Mouse (Mus musculus) hindbrain, embryonic 15.5 days (tissue): ENCODE measurements around the gene Mcam. TPM values are rescaled to one million over a fixed set of nuclear protein-coding genes. Genes with fewer than 3 reads are reported as not detected.
A peak's percentile ranks its signal among the peaks of the same experiment; 100 is the strongest.

Experiments
- ATAC-seq: fragments of 200-750 bp; cut with Nextera tagmentation; 2 replicates; pipeline ENCODE4 v1.8.0; 2017; ENCODE audit warnings: low read depth, moderate number of reproducible peaks, moderate TSS enrichment; ENCODE audit not compliant: low FRiP score
- H3K27ac ChIP-seq: fragments of 300-500 bp; sonication (generic); replicated peaks from 2 replicates; pipeline ENCODE4 v1.5.1; 2015; ENCODE audit warnings: mild to moderate bottlenecking, inconsistent platforms
- H3K27me3 ChIP-seq: fragments of 300-500 bp; sonication (generic); 2 replicates; pipeline ENCODE4 v1.6.1; 2015; ENCODE audit warnings: control low read depth, inconsistent platforms
- H3K36me3 ChIP-seq: fragments of 300-500 bp; sonication (generic); 2 replicates; pipeline ENCODE4 v1.6.1; 2015; ENCODE audit warnings: control low read depth, inconsistent platforms
- H3K4me1 ChIP-seq: fragments of 300-500 bp; sonication (generic); replicated peaks from 2 replicates; pipeline ENCODE4 v1.6.1; 2015; ENCODE audit warnings: control low read depth, inconsistent platforms
- H3K4me2 ChIP-seq: fragments of 300-500 bp; sonication (generic); 2 replicates; pipeline ENCODE4 v1.6.1; 2015; ENCODE audit warnings: moderate library complexity, mild to moderate bottlenecking, inconsistent platforms
- H3K4me3 ChIP-seq: fragments of 300-500 bp; sonication (generic); 2 replicates; pipeline ENCODE4 v1.5.1; 2015; ENCODE audit warnings: mild to moderate bottlenecking, inconsistent platforms
- H3K9ac ChIP-seq: fragments of 300-500 bp; sonication (generic); 2 replicates; pipeline ENCODE4 v1.6.1; 2015; ENCODE audit warnings: inconsistent platforms
- H3K9me3 ChIP-seq: fragments of 300-500 bp; sonication (generic); 2 replicates; pipeline ENCODE4 v1.6.1; 2016; ENCODE audit warnings: control low read depth, inconsistent platforms
- WGBS: fragments of 180-500 bp; shearing (Covaris S2); methylation state at CpG from one replicate; pipeline ENCODE4 v1.1.7; 2015; 5-methylcytosine and 5-hydroxymethylcytosine counted together
- polyA plus RNA-seq: library from polyadenylated mRNA; unstranded; fragments of >200 nt; fragmentation: Nextera tagmentation; extraction: Ambion mirVana; gene quantifications from 2 replicates; pipeline ENCODE4 v1.2.1, GENCODE M21; 2015

Mcam gene
- polyA plus RNA-seq, 1 experiment from 2014 or later = 11.3 TPM

DNA sequence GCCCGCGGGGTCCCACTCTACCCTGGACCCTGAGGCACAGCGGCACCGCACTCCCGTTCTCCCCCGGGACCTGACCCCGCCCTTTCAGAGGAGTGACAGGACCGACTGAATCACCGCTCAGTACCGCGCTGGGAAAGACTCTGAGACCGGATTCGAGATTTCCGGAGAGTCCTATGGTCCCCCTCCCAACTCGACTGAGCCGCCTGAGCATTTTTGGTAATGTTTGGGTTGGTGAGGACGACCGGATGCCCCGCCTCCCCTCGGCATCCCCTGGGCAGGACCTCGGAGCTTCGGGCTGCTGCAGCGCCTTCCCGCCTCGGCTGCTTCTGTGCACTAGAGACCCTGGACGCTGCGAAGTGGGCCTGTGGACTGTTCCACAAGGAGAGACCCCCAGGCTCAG lies 4.2 kb upstream of the Mcam start:
- peaks cover 44% of the 10 kb centered on the region for H3K4me1 ChIP-seq
- under 1% methylated on average over 27 of the region's 27 CpGs for WGBS
- peak overlapping the region; percentile 28 for H3K4me3 ChIP-seq
- H3K9ac ChIP-seq = peak overlapping the region; percentile 28; the same call in 1 of the 2 replicates
- no peaks in the 10 kb centered on the region for H3K9me3 ChIP-seq
- H3K36me3 ChIP-seq = no peaks in the 10 kb centered on the region
- no peak for ATAC-seq
- H3K27me3 ChIP-seq = peaks cover 32% of the 10 kb centered on the region
- peak overlapping the region; percentile 59 for H3K4me2 ChIP-seq
- 0 out of 2 replicates have a peak overlapping the region, but pooled peaks have one; percentile 19 for H3K27ac ChIP-seq

DNA sequence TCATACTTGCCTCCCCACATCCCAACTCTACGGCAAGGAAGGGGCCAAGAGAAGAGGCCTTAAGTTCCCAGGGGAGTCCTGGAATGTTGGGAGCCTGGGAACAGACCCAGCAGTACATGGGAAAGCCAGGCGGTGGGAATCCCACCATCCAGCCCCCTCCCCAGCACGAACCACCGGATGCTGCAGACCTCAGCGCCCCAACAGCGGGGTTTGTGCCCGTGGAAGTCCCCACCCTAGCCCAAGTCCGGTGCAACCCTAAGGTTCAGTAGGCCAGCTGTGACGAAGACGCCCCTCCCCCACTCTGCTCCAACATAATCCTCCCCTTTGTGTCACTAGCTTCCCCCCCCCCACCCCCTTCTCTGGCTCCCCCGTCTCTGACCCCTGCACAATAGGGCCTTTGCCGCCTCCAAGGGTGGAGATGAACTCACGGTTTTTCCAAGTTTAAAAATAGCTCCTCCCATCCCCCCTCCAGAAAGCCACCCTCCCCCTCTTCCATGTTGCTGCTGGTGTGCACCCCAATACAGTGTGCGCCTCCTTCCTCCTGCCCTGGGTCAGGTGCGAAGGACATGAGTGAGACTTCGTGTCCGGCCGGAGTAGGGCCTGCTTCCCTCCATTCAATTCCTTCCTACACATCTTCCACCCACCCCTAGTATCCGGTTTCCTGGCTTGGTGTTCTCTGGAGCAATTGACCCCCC lies 3.5 kb upstream of the Mcam start:
- no peak overlapping the region for H3K9ac ChIP-seq
- H3K27me3 ChIP-seq = peaks cover 33% of the 10 kb centered on the region
- H3K4me2 ChIP-seq = peak overlapping the region; percentile 59
- ATAC-seq = no peak
- H3K27ac ChIP-seq = 0 out of 2 replicates have a peak overlapping the region, but pooled peaks have one; percentile 17
- H3K4me1 ChIP-seq = peaks cover 45% of the 10 kb centered on the region
- H3K9me3 ChIP-seq = no peaks in the 10 kb centered on the region
- peak overlapping the region; percentile 28 for H3K4me3 ChIP-seq
- WGBS = 21% methylated on average over 19 of the region's 19 CpGs
- no peaks in the 10 kb centered on the region for H3K36me3 ChIP-seq

DNA sequence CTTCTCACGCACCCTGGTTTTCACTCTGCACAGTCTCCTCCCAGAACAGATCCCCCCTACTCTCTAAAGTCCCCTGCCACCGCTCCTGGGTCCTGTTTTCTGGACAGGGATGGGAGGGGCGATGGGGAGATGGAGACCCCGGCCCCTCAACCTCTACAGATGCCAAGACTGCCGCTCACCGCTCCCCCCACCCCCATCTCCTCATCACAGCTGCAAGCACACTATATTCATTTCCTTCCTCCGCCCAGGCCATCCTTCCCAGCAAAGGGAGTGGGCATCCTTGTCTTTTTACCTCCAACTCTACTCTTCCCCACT lies 3.0 kb upstream of the Mcam start:
- peaks cover 38% of the 10 kb centered on the region for H3K27me3 ChIP-seq
- WGBS = 48% methylated on average over 7 of the region's 7 CpGs
- H3K9me3 ChIP-seq = no peaks in the 10 kb centered on the region
- H3K4me3 ChIP-seq = no peak overlapping the region
- H3K4me2 ChIP-seq = peak overlapping the region; percentile 59; the same call in 1 of the 2 replicates
- H3K4me1 ChIP-seq = peaks cover 43% of the 10 kb centered on the region
- H3K36me3 ChIP-seq = no peaks in the 10 kb centered on the region
- H3K9ac ChIP-seq = no peak overlapping the region
- H3K27ac ChIP-seq = 0 out of 2 replicates have a peak overlapping the region, but pooled peaks have one; percentile 17
- no peak for ATAC-seq

DNA sequence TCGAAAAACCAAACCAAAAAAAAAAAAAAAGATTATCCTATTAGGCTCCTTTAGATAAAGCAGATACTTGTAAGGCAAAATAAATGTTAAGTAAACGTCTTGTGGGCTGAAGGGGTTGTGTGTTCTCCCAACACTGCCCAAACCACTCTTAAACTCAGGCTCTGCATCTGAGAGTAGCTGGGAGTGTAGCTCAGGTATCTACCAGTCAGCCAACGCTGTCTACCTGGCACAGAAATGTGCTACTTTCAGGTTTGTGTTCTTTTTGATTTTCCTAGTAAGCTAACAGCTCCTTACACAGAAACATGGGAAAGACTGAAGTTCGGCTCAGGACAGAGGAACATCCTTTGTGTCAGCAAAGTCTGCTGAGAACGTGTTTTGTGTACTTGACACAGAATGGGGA lies 2.1 kb upstream of the Mcam start:
- ATAC-seq = no peak
- Histone ChIP-seq H3K4me1 (peaks cover 39% of the 10 kb centered on the region), H3K9ac (no peak overlapping the region), H3K4me3 (no peak overlapping the region), H3K27ac (no peak overlapping the region), H3K9me3 (no peaks in the 10 kb centered on the region), H3K27me3 (peaks cover 46% of the 10 kb centered on the region), H3K4me2 (no peak overlapping the region), H3K36me3 (no peaks in the 10 kb centered on the region)
- 62% methylated on average over 5 of the region's 5 CpGs for WGBS

DNA sequence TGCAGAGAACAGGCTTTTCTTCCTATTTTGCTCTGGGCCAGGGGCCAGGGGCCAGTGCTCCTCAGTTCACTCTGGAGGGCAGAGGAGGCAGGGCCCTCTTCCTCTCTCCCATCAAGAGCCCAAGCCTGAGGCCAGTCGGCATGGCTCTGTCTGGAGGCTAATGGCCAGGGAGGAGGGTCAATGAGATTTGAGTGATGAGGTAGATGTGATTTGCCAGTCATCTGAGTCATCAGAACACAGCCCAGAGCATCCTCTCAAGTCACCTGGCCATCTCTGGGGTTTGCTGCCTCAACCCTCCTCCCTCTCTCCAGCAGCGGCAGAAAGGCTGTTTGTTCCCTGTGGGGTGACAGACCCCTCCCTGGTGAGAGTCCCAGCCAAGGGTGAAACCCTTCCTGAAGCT lies 982 bp upstream of the Mcam start:
- 28% methylated on average over 2 of the region's 2 CpGs for WGBS
- no peak for ATAC-seq
- H3K4me3 ChIP-seq = no peak overlapping the region
- H3K9ac ChIP-seq = no peak overlapping the region
- H3K27me3 ChIP-seq = peaks cover 46% of the 10 kb centered on the region
- H3K4me2 ChIP-seq = peak overlapping the region; percentile 93; the same call in 1 of the 2 replicates
- peaks cover 39% of the 10 kb centered on the region for H3K4me1 ChIP-seq
- H3K9me3 ChIP-seq = no peaks in the 10 kb centered on the region
- H3K36me3 ChIP-seq = no peaks in the 10 kb centered on the region
- H3K27ac ChIP-seq = no peak overlapping the region

DNA sequence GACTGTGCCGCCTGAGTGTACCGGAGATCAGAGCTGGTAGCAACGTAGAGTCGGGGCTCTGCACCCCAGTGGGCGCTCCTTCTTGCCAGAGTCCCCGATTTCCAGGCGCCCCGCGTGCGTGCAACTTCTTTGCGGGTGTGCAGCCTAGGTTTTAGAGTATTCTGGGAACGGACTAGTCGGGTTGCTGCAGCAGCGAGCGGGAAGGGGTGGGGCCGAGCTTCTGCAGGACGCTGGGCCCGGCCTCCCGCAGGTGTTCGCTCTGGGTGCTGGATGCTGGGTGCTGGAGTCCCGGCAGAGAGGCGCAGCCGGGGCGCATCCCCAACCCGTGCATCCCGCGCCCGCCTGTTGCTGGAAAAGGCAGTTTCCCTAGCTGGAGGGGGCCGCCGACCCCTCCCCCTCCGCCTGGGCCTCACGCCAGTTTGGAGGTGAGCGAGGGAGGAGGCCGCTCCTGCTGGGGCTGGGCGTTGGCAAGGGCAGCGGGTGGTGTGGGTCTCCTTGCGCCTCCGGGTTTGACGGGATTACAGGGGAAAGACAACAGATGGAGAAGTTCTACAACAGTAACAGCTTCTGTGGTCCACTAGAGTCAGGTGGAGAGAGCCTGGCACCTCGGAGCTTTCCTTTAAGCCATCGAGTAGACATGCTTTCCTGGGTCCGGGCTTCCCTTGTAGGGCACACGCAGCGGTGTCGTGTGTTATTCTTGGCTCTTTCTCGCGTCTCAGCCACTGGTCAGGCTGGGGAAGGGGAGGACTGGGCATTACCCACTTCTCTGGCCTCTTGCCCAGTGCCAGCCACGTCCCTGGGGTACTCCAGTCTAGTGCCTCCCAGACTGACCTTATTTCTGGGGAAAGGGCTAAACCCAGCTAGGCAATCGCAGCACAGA lies 822 bp downstream of the Mcam start:
- H3K4me1 ChIP-seq = peaks cover 33% of the 10 kb centered on the region
- 3% methylated on average over 49 of the region's 49 CpGs for WGBS
- H3K27ac ChIP-seq = 0 out of 2 replicates have a peak overlapping the region, but pooled peaks have one; percentile 26
- H3K36me3 ChIP-seq = no peaks in the 10 kb centered on the region
- peak overlapping the region; percentile 93 for H3K4me2 ChIP-seq
- ATAC-seq = peak; percentile 52; the same call in 1 of the 2 replicates
- H3K4me3 ChIP-seq = peak overlapping the region; percentile 43
- H3K9me3 ChIP-seq = no peaks in the 10 kb centered on the region
- H3K9ac ChIP-seq = peak overlapping the region; percentile 45
- H3K27me3 ChIP-seq = peaks cover 44% of the 10 kb centered on the region

DNA sequence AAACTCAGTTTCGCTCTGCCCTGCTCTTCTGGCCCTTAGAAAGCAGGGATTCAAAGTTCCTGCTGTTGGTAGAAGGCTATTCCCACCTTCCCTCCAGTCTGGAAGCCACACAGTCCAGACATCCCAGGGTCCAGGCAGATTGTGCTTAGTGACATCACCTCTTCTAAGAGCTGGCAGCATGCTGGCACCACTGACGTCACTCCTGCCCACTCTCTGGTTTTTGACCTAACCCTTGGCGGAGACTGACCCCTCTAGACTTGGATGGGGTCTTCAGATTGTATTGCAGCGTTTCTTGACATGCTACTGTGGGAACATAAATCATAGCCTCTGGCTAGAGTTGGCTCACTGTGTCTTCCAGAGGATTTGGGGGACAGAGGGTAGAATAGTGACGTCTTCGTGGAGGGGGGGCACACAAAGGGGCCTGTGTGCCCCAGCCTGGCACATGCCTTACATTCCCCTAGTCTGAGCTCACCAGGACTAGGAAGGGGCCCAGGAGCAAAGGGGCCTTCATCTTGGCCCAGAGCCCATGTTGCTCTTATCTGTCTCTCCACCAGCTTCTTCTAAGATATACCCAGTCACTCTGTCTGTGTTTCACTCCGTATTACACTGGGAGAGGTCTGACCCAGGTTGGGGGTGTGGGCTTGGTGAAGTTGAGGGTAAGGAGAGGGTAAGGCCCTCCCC lies 1.6 kb downstream of the Mcam start:
- whole genome bisulfite sequencing = 49% methylated on average over 7 of the region's 7 CpGs
- H3K4me1 ChIP-seq = peaks cover 26% of the 10 kb centered on the region
- H3K9ac ChIP-seq = no peak overlapping the region
- no peaks in the 10 kb centered on the region for H3K9me3 ChIP-seq
- peak overlapping the region; percentile 43 for H3K4me3 ChIP-seq
- peaks cover 43% of the 10 kb centered on the region for H3K27me3 ChIP-seq
- 0 out of 2 replicates have a peak overlapping the region, but pooled peaks have one; percentile 3 for H3K27ac ChIP-seq
- no peak for ATAC-seq
- no peaks in the 10 kb centered on the region for H3K36me3 ChIP-seq
- peak overlapping the region; percentile 93 for H3K4me2 ChIP-seq

DNA sequence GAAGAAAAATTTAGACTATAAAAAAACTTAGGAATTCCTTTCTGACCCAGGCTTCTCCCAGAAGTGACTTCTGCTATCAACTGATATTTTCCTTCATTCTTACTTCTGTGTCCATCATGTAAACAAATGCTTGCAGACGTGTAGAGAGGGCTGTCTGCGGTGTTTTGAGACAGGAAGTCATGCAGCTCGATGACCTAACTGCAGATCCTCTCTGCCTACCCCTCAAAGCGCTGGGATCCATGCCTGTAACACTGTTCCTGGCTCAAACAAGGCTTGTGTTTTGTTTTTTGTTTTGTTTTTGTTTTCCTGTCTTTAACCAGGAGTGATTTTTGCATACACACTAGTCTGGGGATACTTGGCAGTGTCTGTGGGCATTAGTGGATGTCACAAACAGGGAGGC lies 3.6 kb downstream of the Mcam start:
- H3K4me1 ChIP-seq = peaks cover 26% of the 10 kb centered on the region
- ATAC-seq = no peak
- 76% methylated on average over 4 of the region's 4 CpGs for WGBS

DNA sequence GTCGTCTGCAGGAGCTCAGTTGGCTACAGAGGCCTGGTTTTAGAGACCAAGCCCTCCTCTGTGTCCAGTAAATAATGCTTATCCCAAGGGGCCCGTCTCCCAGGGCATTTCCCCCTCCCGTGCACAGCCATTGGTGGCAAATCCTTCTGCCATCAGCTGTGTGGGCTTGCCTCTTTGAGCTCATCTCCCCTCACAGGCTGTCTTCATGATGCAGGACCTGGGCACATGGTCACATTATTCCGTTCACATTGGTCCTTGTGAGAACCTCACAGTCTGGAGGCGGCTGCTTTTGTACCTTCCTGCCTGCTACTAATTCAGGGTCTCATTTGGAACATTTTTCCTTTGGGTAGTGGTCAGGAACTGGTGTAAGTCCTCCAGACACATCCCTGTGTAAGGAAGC lies 7.7 kb downstream of the Mcam start:
- no peaks in the 10 kb centered on the region for H3K9me3 ChIP-seq
- no peak overlapping the region for H3K4me3 ChIP-seq
- H3K4me2 ChIP-seq = no peak overlapping the region
- no peak overlapping the region for H3K27ac ChIP-seq
- no peak overlapping the region for H3K9ac ChIP-seq
- ATAC-seq = no peak
- no peaks in the 10 kb centered on the region for H3K4me1 ChIP-seq
- H3K36me3 ChIP-seq = peaks cover 21% of the 10 kb centered on the region; the same call in 1 of the 2 replicates
- 69% methylated on average over 5 of the region's 5 CpGs for WGBS
- H3K27me3 ChIP-seq = peaks cover 1% of the 10 kb centered on the region; the same call in 1 of the 2 replicates

More for the DNA sequence above, 3.6 kb downstream of the Mcam start:
- Histone ChIP-seq H3K27ac (no peak overlapping the region), H3K4me3 (no peak overlapping the region), H3K4me2 (no peak overlapping the region), H3K9ac (no peak overlapping the region), H3K27me3 (peaks cover 28% of the 10 kb centered on the region), H3K9me3 (no peaks in the 10 kb centered on the region), H3K36me3 (no peaks in the 10 kb centered on the region)

DNA sequence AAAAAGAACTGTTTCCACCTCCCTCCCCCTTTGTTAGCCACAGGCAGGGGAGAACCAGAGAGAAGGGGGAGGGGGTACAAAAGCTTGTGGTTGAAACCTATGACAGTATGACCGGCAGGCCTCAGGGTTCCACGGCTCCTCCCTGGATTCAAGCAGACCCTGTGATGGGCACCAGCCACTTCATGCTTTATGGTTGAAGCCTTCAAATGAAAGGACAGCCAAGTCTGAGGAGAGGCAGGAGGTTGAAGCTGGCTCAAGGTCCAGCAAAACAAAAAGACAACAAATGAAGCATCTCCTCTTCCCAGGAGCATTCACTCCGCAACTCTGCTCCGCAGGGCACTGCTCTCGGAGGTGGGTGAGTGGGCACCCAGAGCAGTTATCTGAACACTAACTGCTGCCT lies 9.2 kb downstream of the Mcam start:
- H3K27me3 ChIP-seq = no peaks in the 10 kb centered on the region
- no peak for ATAC-seq
- no peaks in the 10 kb centered on the region for H3K9me3 ChIP-seq
- no peak overlapping the region for H3K4me2 ChIP-seq
- no peak overlapping the region for H3K9ac ChIP-seq
- no peak overlapping the region for H3K4me3 ChIP-seq
- no peak overlapping the region for H3K27ac ChIP-seq
- no peaks in the 10 kb centered on the region for H3K4me1 ChIP-seq
- H3K36me3 ChIP-seq = peaks cover 24% of the 10 kb centered on the region; the same call in 1 of the 2 replicates
- WGBS = 68% methylated on average over 5 of the region's 5 CpGs

DNA sequence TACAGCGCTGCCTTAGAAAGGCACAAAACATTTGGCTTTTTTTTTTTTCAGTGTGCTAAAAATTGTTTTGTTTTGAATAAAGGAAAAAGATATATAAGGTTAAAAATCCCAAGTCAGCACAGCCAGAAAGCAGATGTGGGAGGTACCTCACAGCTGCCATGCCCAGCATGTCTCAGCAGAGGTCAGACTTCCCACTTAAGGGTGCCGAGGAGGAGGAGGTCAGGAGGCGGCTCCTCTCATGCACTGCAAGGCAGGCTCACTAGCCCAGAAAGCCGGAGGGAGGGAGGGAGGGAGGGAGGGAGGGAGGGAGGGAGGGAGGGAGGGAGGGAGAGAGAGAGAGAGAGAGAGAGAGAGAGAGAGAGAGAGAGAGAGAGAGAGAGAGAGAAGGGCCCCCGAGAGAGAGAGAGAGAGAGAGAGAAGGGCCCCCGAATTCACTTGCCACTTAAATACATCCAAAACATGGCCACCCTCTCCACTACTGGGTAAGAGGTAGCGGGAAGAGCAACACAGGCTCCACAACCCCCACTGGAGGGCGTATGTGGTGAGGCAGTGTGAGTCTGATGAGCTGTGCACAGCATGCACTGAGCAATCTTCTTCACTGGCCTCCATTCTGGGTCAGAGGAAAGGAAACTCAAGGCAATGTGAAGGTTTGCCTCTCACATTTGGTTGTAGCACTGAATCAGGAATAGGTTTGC lies 9.9 kb downstream of the Mcam start:
- no peak overlapping the region for H3K9ac ChIP-seq
- H3K27me3 ChIP-seq = no peaks in the 10 kb centered on the region
- no peaks in the 10 kb centered on the region for H3K9me3 ChIP-seq
- H3K27ac ChIP-seq = no peak overlapping the region
- H3K36me3 ChIP-seq = peaks cover 25% of the 10 kb centered on the region
- no peak overlapping the region for H3K4me3 ChIP-seq
- ATAC-seq = no peak
- H3K4me2 ChIP-seq = no peak overlapping the region
- WGBS = 29% methylated on average over 6 of the region's 8 CpGs
- H3K4me1 ChIP-seq = no peaks in the 10 kb centered on the region
